Mouse (Mus musculus): ENCODE data around the gene Atxn2. TPM values are rescaled to one million over a fixed set of nuclear protein-coding genes. Genes with fewer than 3 reads are reported as not detected.
"Not testable (repeated sequence)": the region's sequence is repeated elsewhere in the genome, so short reads cannot be mapped to it uniquely, and the experiment has no call there.

The Atxn2 gene
- polyA plus RNA-seq, 1 experiment from 2014 or later = 85.3 TPM

GRCm38 (mm10) chr5:121714331-121714730, 3.2 kb downstream of the Atxn2 start:
- Histone ChIP-seq H3K27me3 (ENCODE audit: control insufficient read depth, insufficient read depth, low read length) (no peaks in the 10 kb centered on the region), H3K4me1 (ENCODE audit: control insufficient read depth, insufficient read depth, low read length) (peaks cover 27% of the 10 kb centered on the region), H3K36me3 (ENCODE audit: control insufficient read depth, insufficient read depth, low read length) (no peaks in the 10 kb centered on the region), H3K9ac (replicated peaks; ENCODE audit: low read length) (no peak overlapping the region), H3K4me3 (replicated peaks; ENCODE audit: low read depth, low read length) (peak overlapping the region; percentile 96; the same call in 1 of the 2 replicates), H3K9me3 (ENCODE audit: control insufficient read depth, low read length) (no peaks in the 10 kb centered on the region), H3K4me2 (ENCODE audit: low read length) (peak overlapping the region; percentile 82), H3K27ac (replicated peaks; ENCODE audit: low read depth, low read length) (no peak overlapping the region)
- DNase-seq (no peak), ATAC-seq (ENCODE audit: low FRiP score, low TSS enrichment) (no peak)
- 100% methylated on average over 1 of the region's 1 CpGs for WGBS

- 96% methylated on average over 6 of the region's 6 CpGs for WGBS
- Histone ChIP-seq H3K9ac (replicated peaks; ENCODE audit: low read length) (no peak overlapping the region), H3K4me3 (replicated peaks; ENCODE audit: low read depth, low read length) (no peak overlapping the region), H3K27ac (replicated peaks; ENCODE audit: low read depth, low read length) (no peak overlapping the region), H3K4me2 (ENCODE audit: low read length) (no peak overlapping the region), H3K4me1 (ENCODE audit: control insufficient read depth, insufficient read depth, low read length) (peaks cover 27% of the 10 kb centered on the region), H3K36me3 (ENCODE audit: control insufficient read depth, insufficient read depth, low read length) (no peaks in the 10 kb centered on the region), H3K9me3 (ENCODE audit: control insufficient read depth, low read length) (no peaks in the 10 kb centered on the region), H3K27me3 (ENCODE audit: control insufficient read depth, insufficient read depth, low read length) (no peaks in the 10 kb centered on the region)
- DNase-seq = no peak
- ATAC-seq (ENCODE audit: low FRiP score, low TSS enrichment) = no peak
These were observed 3.8 kb downstream of the Atxn2 start for GRCm38 (mm10) chr5:121714928-121715327.

- H3K4me1 ChIP-seq (ENCODE audit: control insufficient read depth, insufficient read depth, low read length) = peaks cover 20% of the 10 kb centered on the region
- 74% methylated on average over 5 of the region's 5 CpGs for WGBS
- no peak for ATAC-seq (ENCODE audit: low FRiP score, low TSS enrichment)
These were observed 7.3 kb downstream of the Atxn2 start for GRCm38 (mm10) chr5:121718462-121718861.

GRCm38 (mm10) chr5:121720888-121721585, 9.9 kb downstream of the Atxn2 start:
- no peak for ATAC-seq (ENCODE audit: low FRiP score, low TSS enrichment)
- DNase-seq = no peak
- Histone ChIP-seq H3K9ac (replicated peaks; ENCODE audit: low read length) (no peak overlapping the region), H3K4me1 (ENCODE audit: control insufficient read depth, insufficient read depth, low read length) (no peaks in the 10 kb centered on the region), H3K27me3 (ENCODE audit: control insufficient read depth, insufficient read depth, low read length) (no peaks in the 10 kb centered on the region), H3K9me3 (ENCODE audit: control insufficient read depth, low read length) (no peaks in the 10 kb centered on the region), H3K27ac (replicated peaks; ENCODE audit: low read depth, low read length) (no peak overlapping the region), H3K4me2 (ENCODE audit: low read length) (no peak overlapping the region), H3K36me3 (ENCODE audit: control insufficient read depth, insufficient read depth, low read length) (no peaks in the 10 kb centered on the region), H3K4me3 (replicated peaks; ENCODE audit: low read depth, low read length) (no peak overlapping the region)
- WGBS = 97% methylated on average over 5 of the region's 5 CpGs

More at GRCm38 (mm10) chr5:121718462-121718861, 7.3 kb downstream of the Atxn2 start:
- Histone ChIP-seq H3K27me3 (ENCODE audit: control insufficient read depth, insufficient read depth, low read length) (no peaks in the 10 kb centered on the region), H3K9ac (replicated peaks; ENCODE audit: low read length) (no peak overlapping the region), H3K36me3 (ENCODE audit: control insufficient read depth, insufficient read depth, low read length) (no peaks in the 10 kb centered on the region), H3K9me3 (ENCODE audit: control insufficient read depth, low read length) (no peaks in the 10 kb centered on the region), H3K27ac (replicated peaks; ENCODE audit: low read depth, low read length) (no peak overlapping the region), H3K4me2 (ENCODE audit: low read length) (no peak overlapping the region), H3K4me3 (replicated peaks; ENCODE audit: low read depth, low read length) (no peak overlapping the region)
- DNase-seq = no peak

GRCm38 (mm10) chr5:121721841-121722240, 10.7 kb downstream of the Atxn2 start:
- Histone ChIP-seq H3K36me3 (ENCODE audit: control insufficient read depth, insufficient read depth, low read length) (no peaks in the 10 kb centered on the region), H3K9ac (replicated peaks; ENCODE audit: low read length) (no peak overlapping the region), H3K27ac (replicated peaks; ENCODE audit: low read depth, low read length) (no peak overlapping the region), H3K4me2 (ENCODE audit: low read length) (no peak overlapping the region), H3K4me1 (ENCODE audit: control insufficient read depth, insufficient read depth, low read length) (no peaks in the 10 kb centered on the region), H3K27me3 (ENCODE audit: control insufficient read depth, insufficient read depth, low read length) (no peaks in the 10 kb centered on the region), H3K4me3 (replicated peaks; ENCODE audit: low read depth, low read length) (no peak overlapping the region), H3K9me3 (ENCODE audit: control insufficient read depth, low read length) (no peaks in the 10 kb centered on the region)
- ATAC-seq (ENCODE audit: low FRiP score, low TSS enrichment) (no peak), DNase-seq (no peak)
- WGBS = 87% methylated on average over 3 of the region's 3 CpGs

- Histone ChIP-seq H3K4me2 (ENCODE audit: low read length) (no peak overlapping the region), H3K27ac (replicated peaks; ENCODE audit: low read depth, low read length) (no peak overlapping the region), H3K9ac (replicated peaks; ENCODE audit: low read length) (no peak overlapping the region), H3K4me1 (ENCODE audit: control insufficient read depth, insufficient read depth, low read length) (no peaks in the 10 kb centered on the region), H3K4me3 (replicated peaks; ENCODE audit: low read depth, low read length) (no peak overlapping the region), H3K27me3 (ENCODE audit: control insufficient read depth, insufficient read depth, low read length) (no peaks in the 10 kb centered on the region), H3K36me3 (ENCODE audit: control insufficient read depth, insufficient read depth, low read length) (no peaks in the 10 kb centered on the region), H3K9me3 (ENCODE audit: control insufficient read depth, low read length) (no peaks in the 10 kb centered on the region)
- DNase-seq (no peak), ATAC-seq (ENCODE audit: low FRiP score, low TSS enrichment) (no peak)
- WGBS = 95% methylated on average over 1 of the region's 1 CpGs
These were observed 13.5 kb downstream of the Atxn2 start for GRCm38 (mm10) chr5:121724678-121725077.

GRCm38 (mm10) chr5:121730057-121730456, 18.9 kb downstream of the Atxn2 start:
- Histone ChIP-seq H3K27ac (replicated peaks; ENCODE audit: low read depth, low read length) (no peak overlapping the region), H3K4me2 (ENCODE audit: low read length) (no peak overlapping the region), H3K9me3 (ENCODE audit: control insufficient read depth, low read length) (no peaks in the 10 kb centered on the region), H3K9ac (replicated peaks; ENCODE audit: low read length) (no peak overlapping the region), H3K36me3 (ENCODE audit: control insufficient read depth, insufficient read depth, low read length) (no peaks in the 10 kb centered on the region), H3K4me1 (ENCODE audit: control insufficient read depth, insufficient read depth, low read length) (no peaks in the 10 kb centered on the region), H3K4me3 (replicated peaks; ENCODE audit: low read depth, low read length) (no peak overlapping the region), H3K27me3 (ENCODE audit: control insufficient read depth, insufficient read depth, low read length) (no peaks in the 10 kb centered on the region)
- whole genome bisulfite sequencing = 97% methylated on average over 2 of the region's 2 CpGs
- ATAC-seq (ENCODE audit: low FRiP score, low TSS enrichment) (no peak), DNase-seq (no peak)

GRCm38 (mm10) chr5:121736641-121737040, 25.5 kb downstream of the Atxn2 start:
- no peaks in the 10 kb centered on the region for H3K9me3 ChIP-seq (ENCODE audit: control insufficient read depth, low read length)
- H3K9ac ChIP-seq (replicated peaks; ENCODE audit: low read length) = no peak overlapping the region
- ATAC-seq (ENCODE audit: low FRiP score, low TSS enrichment) (no peak), DNase-seq (no peak)
- H3K4me3 ChIP-seq (replicated peaks; ENCODE audit: low read depth, low read length) = no peak overlapping the region
- H3K27ac ChIP-seq (replicated peaks; ENCODE audit: low read depth, low read length) = no peak overlapping the region
- no peaks in the 10 kb centered on the region for H3K4me1 ChIP-seq (ENCODE audit: control insufficient read depth, insufficient read depth, low read length)
- no peak overlapping the region for H3K4me2 ChIP-seq (ENCODE audit: low read length)
- H3K27me3 ChIP-seq (ENCODE audit: control insufficient read depth, insufficient read depth, low read length) = no peaks in the 10 kb centered on the region
- H3K36me3 ChIP-seq (ENCODE audit: control insufficient read depth, insufficient read depth, low read length) = no peaks in the 10 kb centered on the region
- 96% methylated on average over 3 of the region's 3 CpGs for WGBS

- not testable (repeated sequence) for DNase-seq; H3K9ac ChIP-seq (replicated peaks; ENCODE audit: low read length); H3K9me3 ChIP-seq (ENCODE audit: control insufficient read depth, low read length); H3K4me1 ChIP-seq (ENCODE audit: control insufficient read depth, insufficient read depth, low read length); ATAC-seq (ENCODE audit: low FRiP score, low TSS enrichment); H3K27ac ChIP-seq (replicated peaks; ENCODE audit: low read depth, low read length); H3K27me3 ChIP-seq (ENCODE audit: control insufficient read depth, insufficient read depth, low read length); H3K4me3 ChIP-seq (replicated peaks; ENCODE audit: low read depth, low read length); H3K4me2 ChIP-seq (ENCODE audit: low read length); H3K36me3 ChIP-seq (ENCODE audit: control insufficient read depth, insufficient read depth, low read length)
- WGBS = 92% methylated on average over 2 of the region's 2 CpGs
These were observed 27.0 kb downstream of the Atxn2 start for GRCm38 (mm10) chr5:121738162-121738561.
